Mouse (Mus musculus): ENCODE data around the gene Klhdc3. TPM values are rescaled to one million over a fixed set of nuclear protein-coding genes. Genes with fewer than 3 reads are reported as not detected.

Gene Klhdc3
- polyA plus RNA-seq (2015; fragmentation: Nextera tagmentation; extraction: Ambion mirVana): 129 and 134 TPM in 2 replicates

GRCm38 (mm10) chr17:46680760-46681373 lies at the start of gene Klhdc3:
Gene Klhdc3, minus strand, starts transcription at chr17:46680914.
- peak within 1 kb of the TSS; percentile 93 for H3K27ac ChIP-seq (replicated peaks)
- no peaks in the 10 kb centered on the region for H3K27me3 ChIP-seq
- no peaks in the 10 kb centered on the region for H3K9me3 ChIP-seq (replicated peaks)
- peaks cover 57% of the 10 kb centered on the region for H3K36me3 ChIP-seq
- WGBS: 0% methylated on average over 49 of the region's 49 CpGs
- ATAC-seq (ENCODE audit: insufficient number of reproducible peaks, low FRiP score, low TSS enrichment, low read depth): peak; percentile 97
- peak within 1 kb of the TSS; percentile 78 for H3K9ac ChIP-seq
- peak within 1 kb of the TSS; percentile 90 for H3K4me3 ChIP-seq (replicated peaks)
- H3K4me1 ChIP-seq: peaks cover 31% of the 10 kb centered on the region
- peak within 1 kb of the TSS; percentile 80 for H3K4me2 ChIP-seq (replicated peaks)

GRCm38 (mm10) chr17:46728904-46729318 lies 48.2 kb upstream of the Klhdc3 start, which contains the start of gene Gnmt:
Gene Gnmt, minus strand, starts transcription at chr17:46729168.
- Histone ChIP-seq H3K4me1 (peaks cover 9% of the 10 kb centered on the region), H3K9me3 (replicated peaks) (no peaks in the 10 kb centered on the region), H3K27ac (replicated peaks) (no peak within 1 kb of the TSS), H3K4me2 (replicated peaks) (peak within 1 kb of the TSS; percentile 47), H3K36me3 (peaks cover 25% of the 10 kb centered on the region), H3K27me3 (peaks cover 6% of the 10 kb centered on the region; the same call in 1 of the 2 replicates), H3K9ac (no peak within 1 kb of the TSS), H3K4me3 (replicated peaks) (peak within 1 kb of the TSS; percentile 28)
- peak; percentile 15; the same call in 1 of the 2 replicates for ATAC-seq (ENCODE audit: insufficient number of reproducible peaks, low FRiP score, low TSS enrichment, low read depth)
- 12% methylated on average over 24 of the region's 24 CpGs for WGBS

- Histone ChIP-seq H3K4me3 (replicated peaks) (peak overlapping the region; percentile 28), H3K4me2 (replicated peaks) (peak overlapping the region; percentile 47), H3K27ac (replicated peaks) (no peak overlapping the region), H3K36me3 (peaks cover 30% of the 10 kb centered on the region), H3K4me1 (peaks cover 9% of the 10 kb centered on the region), H3K9ac (no peak overlapping the region), H3K9me3 (replicated peaks) (no peaks in the 10 kb centered on the region), H3K27me3 (peaks cover 6% of the 10 kb centered on the region; the same call in 1 of the 2 replicates)
- ATAC-seq (ENCODE audit: insufficient number of reproducible peaks, low FRiP score, low TSS enrichment, low read depth): no peak
- WGBS: 44% methylated on average over 11 of the region's 11 CpGs
Observed at GRCm38 (mm10) chr17:46728496-46728895, 47.8 kb upstream of the Klhdc3 start.

GRCm38 (mm10) chr17:46728021-46728420 lies 47.3 kb upstream of the Klhdc3 start:
- H3K4me1 ChIP-seq: peaks cover 9% of the 10 kb centered on the region
- H3K4me3 ChIP-seq (replicated peaks): no peak overlapping the region
- H3K36me3 ChIP-seq: peaks cover 34% of the 10 kb centered on the region
- no peak overlapping the region for H3K4me2 ChIP-seq (replicated peaks)
- no peak overlapping the region for H3K27ac ChIP-seq (replicated peaks)
- ATAC-seq (ENCODE audit: insufficient number of reproducible peaks, low FRiP score, low TSS enrichment, low read depth): no peak
- H3K27me3 ChIP-seq: peaks cover 6% of the 10 kb centered on the region; the same call in 1 of the 2 replicates
- H3K9ac ChIP-seq: no peak overlapping the region
- 26% methylated on average over 6 of the region's 6 CpGs for WGBS
- no peaks in the 10 kb centered on the region for H3K9me3 ChIP-seq (replicated peaks)

- Histone ChIP-seq H3K4me3 (replicated peaks) (no peak overlapping the region), H3K4me1 (peaks cover 9% of the 10 kb centered on the region), H3K36me3 (peaks cover 39% of the 10 kb centered on the region), H3K4me2 (replicated peaks) (no peak overlapping the region), H3K9ac (no peak overlapping the region), H3K9me3 (replicated peaks) (no peaks in the 10 kb centered on the region), H3K27ac (replicated peaks) (no peak overlapping the region), H3K27me3 (peaks cover 6% of the 10 kb centered on the region; the same call in 1 of the 2 replicates)
- WGBS: 85% methylated on average over 11 of the region's 11 CpGs
- ATAC-seq (ENCODE audit: insufficient number of reproducible peaks, low FRiP score, low TSS enrichment, low read depth): no peak
Observed at GRCm38 (mm10) chr17:46727271-46727670, 46.6 kb upstream of the Klhdc3 start.

- ATAC-seq (ENCODE audit: insufficient number of reproducible peaks, low FRiP score, low TSS enrichment, low read depth): no peak
- H3K27me3 ChIP-seq: peaks cover 6% of the 10 kb centered on the region; the same call in 1 of the 2 replicates
- H3K9me3 ChIP-seq (replicated peaks): no peaks in the 10 kb centered on the region
Observed at GRCm38 (mm10) chr17:46725731-46726645, 45.3 kb upstream of the Klhdc3 start.

GRCm38 (mm10) chr17:46725273-46725672 lies 44.6 kb upstream of the Klhdc3 start:
- Histone ChIP-seq H3K4me3 (replicated peaks) (no peak overlapping the region), H3K9me3 (replicated peaks) (no peaks in the 10 kb centered on the region), H3K4me1 (peaks cover 9% of the 10 kb centered on the region), H3K27me3 (peaks cover 6% of the 10 kb centered on the region; the same call in 1 of the 2 replicates), H3K4me2 (replicated peaks) (no peak overlapping the region), H3K9ac (no peak overlapping the region), H3K27ac (replicated peaks) (no peak overlapping the region), H3K36me3 (peaks cover 59% of the 10 kb centered on the region)
- 45% methylated on average over 9 of the region's 9 CpGs for WGBS
- no peak for ATAC-seq (ENCODE audit: insufficient number of reproducible peaks, low FRiP score, low TSS enrichment, low read depth)

More at GRCm38 (mm10) chr17:46725731-46726645, 45.3 kb upstream of the Klhdc3 start:
- Histone ChIP-seq H3K4me3 (replicated peaks) (no peak overlapping the region), H3K4me2 (replicated peaks) (no peak overlapping the region), H3K4me1 (peaks cover 9% of the 10 kb centered on the region), H3K36me3 (peaks cover 52% of the 10 kb centered on the region), H3K9ac (no peak overlapping the region), H3K27ac (replicated peaks) (no peak overlapping the region)
- 92% methylated on average over 26 of the region's 26 CpGs for whole genome bisulfite sequencing

GRCm38 (mm10) chr17:46724477-46725084 lies 43.9 kb upstream of the Klhdc3 start:
- H3K4me1 ChIP-seq: peaks cover 9% of the 10 kb centered on the region
- 79% methylated on average over 20 of the region's 20 CpGs for WGBS
- H3K4me3 ChIP-seq (replicated peaks): no peak overlapping the region
- H3K27ac ChIP-seq (replicated peaks): no peak overlapping the region
- H3K9me3 ChIP-seq (replicated peaks): no peaks in the 10 kb centered on the region
- ATAC-seq (ENCODE audit: insufficient number of reproducible peaks, low FRiP score, low TSS enrichment, low read depth): no peak
- H3K27me3 ChIP-seq: peaks cover 6% of the 10 kb centered on the region; the same call in 1 of the 2 replicates
- H3K36me3 ChIP-seq: peaks cover 63% of the 10 kb centered on the region
- H3K4me2 ChIP-seq (replicated peaks): no peak overlapping the region
- no peak overlapping the region for H3K9ac ChIP-seq

GRCm38 (mm10) chr17:46721077-46721476 lies 40.4 kb upstream of the Klhdc3 start:
- WGBS: 87% methylated on average over 7 of the region's 7 CpGs
- Histone ChIP-seq H3K4me3 (replicated peaks) (no peak overlapping the region), H3K27me3 (no peaks in the 10 kb centered on the region), H3K27ac (replicated peaks) (no peak overlapping the region), H3K4me2 (replicated peaks) (no peak overlapping the region), H3K4me1 (no peaks in the 10 kb centered on the region), H3K9me3 (replicated peaks) (no peaks in the 10 kb centered on the region), H3K36me3 (peaks cover 69% of the 10 kb centered on the region), H3K9ac (no peak overlapping the region)
- no peak for ATAC-seq (ENCODE audit: insufficient number of reproducible peaks, low FRiP score, low TSS enrichment, low read depth)

- H3K27me3 ChIP-seq: no peaks in the 10 kb centered on the region
- peaks cover 14% of the 10 kb centered on the region for H3K4me1 ChIP-seq
- H3K27ac ChIP-seq (replicated peaks): no peak overlapping the region
- no peak for ATAC-seq (ENCODE audit: insufficient number of reproducible peaks, low FRiP score, low TSS enrichment, low read depth)
- no peaks in the 10 kb centered on the region for H3K9me3 ChIP-seq (replicated peaks)
- H3K9ac ChIP-seq: no peak overlapping the region
- peaks cover 33% of the 10 kb centered on the region for H3K36me3 ChIP-seq
- no peak overlapping the region for H3K4me3 ChIP-seq (replicated peaks)
- WGBS: 94% methylated on average over 11 of the region's 11 CpGs
- no peak overlapping the region for H3K4me2 ChIP-seq (replicated peaks)
Observed at GRCm38 (mm10) chr17:46714756-46715481, 34.2 kb upstream of the Klhdc3 start.
